Mouse (Mus musculus): ENCODE data around the gene D2hgdh.

- TF ChIP-seq POLR2A (IDR thresholded peaks at IDR 0.05; ENCODE audit: extremely low read depth, insufficient read depth, low read length) (no peak), CTCF (IDR thresholded peaks at IDR 0.05; ENCODE audit: low read depth, low read length) (no peak)
These were observed 48.0 kb upstream of the D2hgdh start for GRCm38 (mm10) chr1:93776686-93777085.

Measured in liver, adult 2 months (tissue).